Mouse (Mus musculus) heart, adult 2 months (tissue): Measurements from ENCODE around the gene 9030025P20Rik. TPM values are rescaled to one million over a fixed set of nuclear protein-coding genes. Genes with fewer than 3 reads are reported as not detected.
"Not testable (repeated sequence)": the region's sequence is repeated elsewhere in the genome, so short reads cannot be mapped to it uniquely, and the experiment has no call there.

Experiments
- DNase-seq, 2 experiments: peaks; one replicate each; pipeline ENCODE4 v3.0.0; 2021
- H3K27ac ChIP-seq: fragments of 200-600 bp; 2 replicates; pipeline ENCODE4 v1.8.1; 2022
- H3K27me3 ChIP-seq: fragments of 200-500 bp; 2 replicates; pipeline ENCODE4 v1.6.1; 2012; ENCODE audit warnings: mild to moderate bottlenecking, low read length, inconsistent platforms, mixed read lengths; ENCODE audit not compliant: control insufficient read depth, insufficient read depth
- H3K36me3 ChIP-seq: fragments of 200-500 bp; 2 replicates; pipeline ENCODE4 v1.6.1; 2012; ENCODE audit warnings: low read length, inconsistent platforms; ENCODE audit not compliant: control insufficient read depth, insufficient read depth
- H3K4me1 ChIP-seq: fragments of 200-500 bp; 2 replicates; pipeline ENCODE4 v1.6.1; 2011; ENCODE audit warnings: low read length; ENCODE audit not compliant: control insufficient read depth, insufficient read depth
- H3K4me3 ChIP-seq: fragments of 200-600 bp; 2 replicates; pipeline ENCODE4 v1.8.1; 2022
- H3K79me2 ChIP-seq: fragments of 200-500 bp; replicated peaks from 2 replicates; pipeline ENCODE4 v1.6.1; 2012; ENCODE audit warnings: mild to moderate bottlenecking, inconsistent platforms, low read length, moderate library complexity, mixed read lengths; ENCODE audit not compliant: control insufficient read depth, insufficient read depth
- H3K9ac ChIP-seq: fragments of 200-500 bp; 2 replicates; pipeline ENCODE4 v1.6.1; 2012; ENCODE audit warnings: low read depth, mild to moderate bottlenecking, control low read depth, inconsistent platforms, low read length, mixed read lengths
- CTCF ChIP-seq: fragments of 200-600 bp; IDR thresholded peaks from 2 replicates; pipeline ENCODE4 v1.8.1; 2022; ENCODE audit warnings: antibody characterized with exemption, mild to moderate bottlenecking, moderate library complexity
- EP300 ChIP-seq: fragments of 200-500 bp; IDR thresholded peaks from 2 replicates; pipeline ENCODE4 v1.6.1; 2011; ENCODE audit warnings: low read depth, low read length, control low read depth; ENCODE audit not compliant: insufficient read depth
- POLR2A ChIP-seq: fragments of 200-500 bp; IDR thresholded peaks from 2 replicates; pipeline ENCODE4 v1.6.1; 2011; ENCODE audit warnings: mild to moderate bottlenecking, low read depth, low read length, control low read depth; ENCODE audit not compliant: insufficient read depth
- WGBS: fragments of 180-500 bp; shearing (Covaris S2); methylation state at CpG from one replicate; pipeline ENCODE4 v1.1.7; 2018; 5-methylcytosine and 5-hydroxymethylcytosine counted together
- intact Hi-C: fragments of 180-260 bp; cut with DNase I; formaldehyde crosslinking; loops from one replicate; pipeline ENCODE4 v1.15.1; 2025
- long read RNA-seq: library from polyadenylated mRNA; stranded (forward); transcript quantifications from one replicate; pipeline ENCODE4 v2.0.0, GENCODE M21; 2021
- polyA plus RNA-seq: library from polyadenylated mRNA; depleted of rRNA; stranded (reverse); fragments of >200 nt; gene quantifications from 2 replicates; pipeline ENCODE4 v1.2.3, GENCODE M21; 2012; rRNA removed
- total RNA-seq, 2 experiments: library from RNA; stranded (reverse); gene quantifications; 2 replicates each; pipeline ENCODE4 v1.2.3; 2021

9030025P20Rik gene
- 1 to 10 TPM; 2.0 to 2.7 TPM for total RNA-seq
- 6.4 and 8.5 TPM in 2 replicates for polyA plus RNA-seq
- long read RNA-seq, partial matches to known transcripts = 0 of 1 reads
- long read RNA-seq, other reads (novel, unspliced or antisense) = 1 of 1 reads

- WGBS = no CpG with 5 or more reads among the region's 60 CpGs
- H3K4me3 ChIP-seq, DNase-seq, H3K4me1 ChIP-seq, H3K9ac ChIP-seq, H3K27ac ChIP-seq, intact Hi-C loops, H3K27me3 ChIP-seq, H3K36me3 ChIP-seq, H3K79me2 ChIP-seq: not testable (repeated sequence)
Observed at GRCm38 (mm10) chr17:14978362-14979038, at the start of gene 9030025P20Rik, which contains the start of gene Gm3417. Gene 9030025P20Rik, plus strand, starts transcription at chr17:14978468. Gene Gm3417, minus strand, starts transcription at chr17:14978790.

GRCm38 (mm10) chr17:14928631-14929030 lies 49.6 kb upstream of the 9030025P20Rik start:
- 75% methylated on average over 5 of the region's 5 CpGs for WGBS
- Histone ChIP-seq H3K9ac (no peak overlapping the region), H3K27ac (no peak overlapping the region), H3K27me3 (no peaks in the 10 kb centered on the region), H3K4me3 (no peak overlapping the region), H3K79me2 (no peaks in the 10 kb centered on the region), H3K4me1 (no peaks in the 10 kb centered on the region), H3K36me3 (no peaks in the 10 kb centered on the region)
- TF ChIP-seq CTCF = no peak
- no peak for DNase-seq
- intact Hi-C loops = no loop called here

GRCm38 (mm10) chr17:14930697-14931096 lies 47.6 kb upstream of the 9030025P20Rik start:
- no peak for TF ChIP-seq POLR2A
- no peak for TF ChIP-seq EP300
- TF ChIP-seq CTCF = no peak

GRCm38 (mm10) chr17:14931469-14931868 lies 46.8 kb upstream of the 9030025P20Rik start:
- H3K27ac ChIP-seq = no peak overlapping the region
- H3K4me1 ChIP-seq = peaks cover 1% of the 10 kb centered on the region; the same call in 1 of the 2 replicates
- H3K27me3 ChIP-seq = no peaks in the 10 kb centered on the region
- TF ChIP-seq EP300 (no peak), POLR2A (no peak), CTCF (no peak)
- H3K36me3 ChIP-seq = no peaks in the 10 kb centered on the region
- no peak overlapping the region for H3K4me3 ChIP-seq
- H3K9ac ChIP-seq = no peak overlapping the region
- H3K79me2 ChIP-seq = no peaks in the 10 kb centered on the region
- WGBS = 80% methylated on average over 5 of the region's 5 CpGs
- intact Hi-C loops = no loop called here
- DNase-seq = no peak

More at GRCm38 (mm10) chr17:14930697-14931096, 47.6 kb upstream of the 9030025P20Rik start:
- 64% methylated on average over 7 of the region's 7 CpGs for WGBS
- no peak for DNase-seq
- no peak overlapping the region for H3K9ac ChIP-seq
- intact Hi-C loops = no loop called here
- no peaks in the 10 kb centered on the region for H3K4me1 ChIP-seq
- no peak overlapping the region for H3K4me3 ChIP-seq
- H3K27me3 ChIP-seq = no peaks in the 10 kb centered on the region
- no peaks in the 10 kb centered on the region for H3K79me2 ChIP-seq
- no peak overlapping the region for H3K27ac ChIP-seq
- H3K36me3 ChIP-seq = no peaks in the 10 kb centered on the region

- 81% methylated on average over 14 of the region's 14 CpGs for WGBS
- DNase-seq, H3K27ac ChIP-seq, H3K4me3 ChIP-seq, H3K36me3 ChIP-seq, H3K27me3 ChIP-seq, H3K9ac ChIP-seq, intact Hi-C loops, H3K4me1 ChIP-seq, H3K79me2 ChIP-seq: not testable (repeated sequence)
Observed at GRCm38 (mm10) chr17:14935280-14935679, 43.0 kb upstream of the 9030025P20Rik start.

GRCm38 (mm10) chr17:14935841-14936605 lies 42.2 kb upstream of the 9030025P20Rik start:
- H3K9ac ChIP-seq = no peak overlapping the region
- intact Hi-C loops = no loop called here
- H3K79me2 ChIP-seq = no peaks in the 10 kb centered on the region
- TF ChIP-seq CTCF (no peak), EP300 (no peak)
- no peak overlapping the region for H3K4me3 ChIP-seq
- DNase-seq = no peak
- no peak overlapping the region for H3K27ac ChIP-seq
- whole genome bisulfite sequencing = 61% methylated on average over 5 of the region's 5 CpGs
- H3K4me1 ChIP-seq = peaks cover 1% of the 10 kb centered on the region; the same call in 1 of the 2 replicates
- H3K36me3 ChIP-seq = no peaks in the 10 kb centered on the region
- no peaks in the 10 kb centered on the region for H3K27me3 ChIP-seq

- not testable (repeated sequence) for H3K4me3 ChIP-seq
- WGBS = 69% methylated on average over 6 of the region's 6 CpGs
- intact Hi-C loops = loop anchor here (10.0 kb wide), 3 partner anchors 623 to 883 kb away; partner anchors contain the start of genes Chd1 and Prdm9
Observed at GRCm38 (mm10) chr17:14942181-14942580, 36.1 kb upstream of the 9030025P20Rik start.

More at GRCm38 (mm10) chr17:14942181-14942580, 36.1 kb upstream of the 9030025P20Rik start:
- H3K9ac ChIP-seq, H3K79me2 ChIP-seq, H3K27me3 ChIP-seq, H3K27ac ChIP-seq, H3K4me1 ChIP-seq: not testable (repeated sequence)
- peak in 1 of 2 experiments; percentile 7 for DNase-seq
- H3K36me3 ChIP-seq = peaks cover 13% of the 10 kb centered on the region
